Comparison of ENCODE assay signal across 8 mouse cellular contexts in the genomic region with DNA sequence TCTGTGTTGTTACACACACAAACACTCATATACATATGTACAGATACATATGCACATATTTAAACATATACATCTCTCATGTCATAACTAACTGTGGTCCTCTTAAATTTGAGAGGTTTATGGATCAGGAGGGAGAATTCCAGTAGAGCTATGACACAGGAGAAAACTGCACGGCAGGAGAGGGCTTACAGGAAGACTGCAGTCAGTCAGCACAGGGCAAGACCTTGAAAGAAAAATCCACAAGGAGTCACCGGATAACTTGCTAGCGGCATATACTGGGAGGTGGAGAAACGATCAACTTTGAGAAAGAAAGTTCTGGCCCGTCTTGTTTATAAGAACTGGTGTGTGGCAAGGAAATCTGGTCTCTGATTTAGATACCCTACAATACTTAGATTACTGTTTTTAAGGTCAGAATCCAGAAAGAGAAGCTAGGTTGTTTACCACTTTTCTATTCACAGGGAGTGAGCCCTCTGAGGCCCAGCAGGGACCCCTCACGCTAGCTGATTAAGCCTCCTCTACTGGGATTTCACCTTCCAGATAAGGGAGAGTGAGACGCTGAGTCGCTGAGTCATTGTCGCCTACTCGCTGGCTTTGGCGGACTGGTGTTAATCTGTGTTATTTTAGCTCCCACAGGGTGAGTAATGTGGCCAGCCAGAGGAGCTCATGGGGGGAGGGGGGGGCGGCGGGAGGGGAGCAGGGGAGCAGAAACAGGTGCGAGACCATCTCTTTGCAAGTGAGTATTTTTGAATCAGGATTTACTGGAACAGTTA. TPM values are rescaled to one million over a fixed set of nuclear protein-coding genes. Genes with fewer than 3 reads are reported as not detected.
DNase-seq lines count a peak whose midpoint lies in the region; ATAC-seq lines count a peak whose summit lies in the region.

No protein-coding gene starts in this region.

- H3K4me3 ChIP-seq in midbrain, embryonic 11.5 days (ENCODE audit: low read depth, low read length): no peak overlapping the region
- H3K4me3 ChIP-seq in midbrain, embryonic 15.5 days: no peak overlapping the region
- H3K4me3 ChIP-seq in liver, embryonic 15.5 days (replicated peaks): no peak overlapping the region

- no peaks in the 10 kb centered on the region for H3K36me3 ChIP-seq in midbrain, embryonic 11.5 days (ENCODE audit: control insufficient read depth, insufficient read depth, low read length)
- no peaks in the 10 kb centered on the region for H3K36me3 ChIP-seq in midbrain, embryonic 15.5 days (replicated peaks)
- no peaks in the 10 kb centered on the region for H3K36me3 ChIP-seq in liver, embryonic 15.5 days (replicated peaks)

- H3K9me3 ChIP-seq in midbrain, embryonic 11.5 days (ENCODE audit: control insufficient read depth, low read length): no peaks in the 10 kb centered on the region
- H3K9me3 ChIP-seq in midbrain, embryonic 15.5 days: no peaks in the 10 kb centered on the region
- no peaks in the 10 kb centered on the region for H3K9me3 ChIP-seq in liver, embryonic 15.5 days (replicated peaks)

- H3K4me2 ChIP-seq in midbrain, embryonic 11.5 days: peak overlapping the region; percentile 12; the same call in 1 of the 2 replicates
- no peak overlapping the region for H3K4me2 ChIP-seq in midbrain, embryonic 15.5 days
- peak overlapping the region; percentile 36 for H3K4me2 ChIP-seq in liver, embryonic 15.5 days

- H3K27ac ChIP-seq in midbrain, embryonic 11.5 days (ENCODE audit: low read depth, low read length): no peak overlapping the region
- no peak overlapping the region for H3K27ac ChIP-seq in midbrain, embryonic 15.5 days
- H3K27ac ChIP-seq in liver, embryonic 15.5 days (replicated peaks): no peak overlapping the region

- ATAC-seq in midbrain, embryonic 11.5 days (ENCODE audit: low FRiP score): peak; percentile 56
- no peak for ATAC-seq in midbrain, embryonic 15.5 days (replicated peaks)
- ATAC-seq in liver, embryonic 15.5 days (ENCODE audit: insufficient read depth): peak; percentile 87

- peaks cover 3% of the 10 kb centered on the region; the same call in 1 of the 2 replicates for H3K4me1 ChIP-seq in midbrain, embryonic 11.5 days (ENCODE audit: control insufficient read depth, insufficient read depth, low read length)
- peaks cover 7% of the 10 kb centered on the region for H3K4me1 ChIP-seq in midbrain, embryonic 15.5 days
- H3K4me1 ChIP-seq in liver, embryonic 15.5 days (replicated peaks): peaks cover 16% of the 10 kb centered on the region

- no peak overlapping the region for H3K9ac ChIP-seq in midbrain, embryonic 11.5 days (ENCODE audit: low read length)
- H3K9ac ChIP-seq in midbrain, embryonic 15.5 days: no peak overlapping the region
- H3K9ac ChIP-seq in liver, embryonic 15.5 days: no peak overlapping the region

- WGBS in midbrain, embryonic 11.5 days: 6% methylated on average over 14 of the region's 14 CpGs
- 7% methylated on average over 13 of the region's 14 CpGs for WGBS in midbrain, embryonic 15.5 days
- WGBS in liver, embryonic 15.5 days (ENCODE audit: insufficient replicate concordance): 6% methylated on average over 14 of the region's 14 CpGs

- no peak for DNase-seq in midbrain, embryonic 11.5 days (ENCODE audit: low spot score, missing footprints)
- DNase-seq in c-Kit-positive CD71-positive TER-119-positive erythroid progenitor cells, embryonic 14.5 days (ENCODE audit: low spot score): peak; percentile 55
- peak; percentile 80 to 83 for DNase-seq in heart, adult 18-20 months
- DNase-seq in kidney, adult 9 months: peak; percentile 22
- DNase-seq in right cerebral cortex, adult 2 months (ENCODE audit: low spot score in 2 of 2): peak; percentile 66 to 67
- DNase-seq in cerebellum, adult 8-10 months: no peak

- no peaks in the 10 kb centered on the region; the same call in 1 of the 2 replicates for H3K27me3 ChIP-seq in midbrain, embryonic 11.5 days (ENCODE audit: control insufficient read depth, insufficient read depth, low read length)
- no peaks in the 10 kb centered on the region for H3K27me3 ChIP-seq in midbrain, embryonic 15.5 days (replicated peaks)
- no peaks in the 10 kb centered on the region for H3K27me3 ChIP-seq in liver, embryonic 15.5 days

RNA-seq across cellular contexts. Expression of gene Pdk4, which starts 53.6 kb away (rescaled TPM):
- 0.41 and 0.42 TPM in 2 replicates for polyA plus RNA-seq in midbrain, embryonic 11.5 days (2014; fragmentation: Nextera tagmentation; extraction: Ambion mirVana)
- polyA plus RNA-seq in midbrain, embryonic 15.5 days (2015; fragmentation: Nextera tagmentation; extraction: Ambion mirVana): 1.1 and 1.7 TPM in 2 replicates
- 1,000 to 10,000 TPM in 1 of 2 experiments, 100 to 1,000 TPM in 1; 411 to 1,240 TPM for total RNA-seq in heart, adult 18-20 months (2021)
- 2.8 and 3.1 TPM in 2 replicates for polyA plus RNA-seq in liver, embryonic 15.5 days (2015; fragmentation: Nextera tagmentation; extraction: Ambion mirVana)

RNA-seq across cellular contexts. Expression of gene Asb4, which starts 59.3 kb away (rescaled TPM):
- polyA plus RNA-seq in midbrain, embryonic 11.5 days (2014; fragmentation: Nextera tagmentation; extraction: Ambion mirVana): 22.8 and 23.6 TPM in 2 replicates
- 17.5 and 17.6 TPM in 2 replicates for polyA plus RNA-seq in midbrain, embryonic 15.5 days (2015; fragmentation: Nextera tagmentation; extraction: Ambion mirVana)
- 1 to 10 TPM; 3.9 to 5.1 TPM for total RNA-seq in heart, adult 18-20 months (2021)
- polyA plus RNA-seq in liver, embryonic 15.5 days (2015; fragmentation: Nextera tagmentation; extraction: Ambion mirVana): 4.5 and 4.7 TPM in 2 replicates

Comparison
In these comparisons a context has a peak if more than half of its experiments do, and no peak if none do; other contexts are left out.
1. DNase-seq: peak in c-Kit-positive CD71-positive TER-119-positive erythroid progenitor cells, embryonic 14.5 days (single experiment), heart, adult 18-20 months (2 of 2), kidney, adult 9 months (single experiment) and right cerebral cortex, adult 2 months (2 of 2); none in midbrain, embryonic 11.5 days (single experiment) and cerebellum, adult 8-10 months (single experiment).